Mouse (Mus musculus) CH12.LX (cell line): ENCODE measurements around the gene Tbata. TPM values are rescaled to one million over a fixed set of nuclear protein-coding genes. Genes with fewer than 3 reads are reported as not detected.

Experiments
- DNase-seq: peaks from one replicate; pipeline ENCODE4 v3.0.0-alpha.2; 2013; ENCODE audit errors: extremely low read depth
- H3K27ac ChIP-seq: 2 replicates; pipeline ENCODE4 v1.5.1; 2012; ENCODE audit warnings: low read depth, mild to moderate bottlenecking, control low read depth, moderate library complexity; ENCODE audit not compliant: insufficient read depth
- H3K27me3 ChIP-seq: replicated peaks from 2 replicates; pipeline ENCODE3; 2012; ENCODE audit warnings: inconsistent platforms
- H3K36me3 ChIP-seq, 2 experiments: replicated peaks in 1 of 2; 2 replicates each; pipeline versions ENCODE3 to v1.6.1; 2012; ENCODE audit warnings: inconsistent platforms in 1 of 2, low read length in 1 of 2, mild to moderate bottlenecking in 1 of 2, mixed read lengths in 1 of 2, moderate library complexity in 1 of 2; ENCODE audit not compliant: control insufficient read depth in 1 of 2, insufficient read depth in 1 of 2
- H3K4me1 ChIP-seq, 2 experiments: 2 replicates each; pipeline ENCODE4 v1.6.1; 2012; ENCODE audit warnings: inconsistent platforms in 1 of 2, moderate library complexity in 1 of 2; ENCODE audit not compliant: insufficient read depth in 2 of 2, control insufficient read depth in 1 of 2
- H3K4me2 ChIP-seq: 2 replicates; pipeline ENCODE4 v1.6.1; 2012; ENCODE audit warnings: low read depth, mild to moderate bottlenecking, control low read depth; ENCODE audit not compliant: poor library complexity, insufficient read depth, severe bottlenecking
- H3K4me3 ChIP-seq, 3 experiments: fragments of 150-350 bp in 1 of 3; sonication (generic) in 1 of 3; replicated peaks in 1 of 3; 2 replicates each; pipeline versions ENCODE3 to v1.5.1; 2011 to 2012; ENCODE audit warnings: low read depth in 2 of 3, low read length in 2 of 3, mild to moderate bottlenecking in 2 of 3, moderate library complexity in 2 of 3, control low read depth in 1 of 3, improper control_type of control experiment in 1 of 3, inconsistent platforms in 1 of 3, mixed read lengths in 1 of 3; ENCODE audit not compliant: poor library complexity in 1 of 3
- H3K79me2 ChIP-seq: replicated peaks from 2 replicates; pipeline ENCODE4 v1.6.1; 2012; ENCODE audit warnings: mild to moderate bottlenecking, moderate library complexity; ENCODE audit not compliant: control insufficient read depth, poor library complexity, insufficient read depth, severe bottlenecking; ENCODE audit errors: extremely low read depth
- H3K9ac ChIP-seq: 2 replicates; pipeline ENCODE4 v1.6.1; 2012; ENCODE audit warnings: low read depth, mild to moderate bottlenecking, control low read depth, moderate library complexity; ENCODE audit not compliant: insufficient read depth
- H3K9me3 ChIP-seq: replicated peaks from 2 replicates; pipeline ENCODE3; 2012; ENCODE audit warnings: low read length, inconsistent platforms, mixed read lengths
- ELF1 ChIP-seq: IDR thresholded peaks from 2 replicates; pipeline ENCODE4 v1.6.1; 2014; ENCODE audit warnings: low read depth, mild to moderate bottlenecking, inconsistent platforms, low read length, improper control_type of control experiment
- JUND ChIP-seq: conservative IDR thresholded peaks from 2 replicates; pipeline ENCODE4 v1.6.1; 2011; ENCODE audit warnings: low read depth, low read length, improper control_type of control experiment
- MAFK ChIP-seq: IDR thresholded peaks from 2 replicates; pipeline ENCODE4 v1.6.1; 2011; ENCODE audit warnings: low read length, improper control_type of control experiment; ENCODE audit not compliant: insufficient replicate concordance
- MAZ ChIP-seq: IDR thresholded peaks from 2 replicates; pipeline ENCODE4 v1.6.1; 2012; ENCODE audit warnings: low read depth, mild to moderate bottlenecking, inconsistent platforms, low read length, improper control_type of control experiment, moderate library complexity
- MYC ChIP-seq: IDR thresholded peaks from 2 replicates; pipeline ENCODE4 v1.6.1; 2011; ENCODE audit warnings: low read depth, mild to moderate bottlenecking, improper control_type of control experiment, low read length
- NELFE ChIP-seq: IDR thresholded peaks from 2 replicates; pipeline ENCODE4 v1.6.1; 2011; ENCODE audit warnings: low read depth, low read length, improper control_type of control experiment
- NRF1 ChIP-seq: IDR thresholded peaks from 2 replicates; pipeline ENCODE4 v1.6.1; 2014; ENCODE audit warnings: low read depth, mild to moderate bottlenecking, inconsistent platforms, low read length, improper control_type of control experiment, moderate library complexity
- POLR2A ChIP-seq: IDR thresholded peaks from 2 replicates; pipeline ENCODE4 v1.6.1; 2011; ENCODE audit warnings: low read depth, mild to moderate bottlenecking, improper control_type of control experiment, low read length
- POLR2AphosphoS2 ChIP-seq: IDR thresholded peaks from 2 replicates; pipeline ENCODE4 v1.6.1; 2011; ENCODE audit warnings: low read depth, low read length, improper control_type of control experiment
- RAD21 ChIP-seq: IDR thresholded peaks from 2 replicates; pipeline ENCODE4 v1.6.1; 2011; ENCODE audit warnings: low read depth, mild to moderate bottlenecking, low read length, improper control_type of control experiment, moderate library complexity
- SIN3A ChIP-seq: IDR thresholded peaks from 2 replicates; pipeline ENCODE4 v1.6.1; 2012; ENCODE audit warnings: low read length, improper control_type of control experiment, inconsistent platforms
- SMC3 ChIP-seq: IDR thresholded peaks from 2 replicates; pipeline ENCODE4 v1.6.1; 2011; ENCODE audit warnings: low read depth, low read length, improper control_type of control experiment
- ZKSCAN1 ChIP-seq: IDR thresholded peaks from 2 replicates; pipeline ENCODE4 v1.6.1; 2012; ENCODE audit warnings: low read depth, inconsistent platforms, low read length, improper control_type of control experiment, borderline replicate concordance
- ZNF384 ChIP-seq: IDR thresholded peaks from 2 replicates; pipeline ENCODE4 v1.6.1; 2012; ENCODE audit warnings: low read depth, low read length, improper control_type of control experiment, inconsistent platforms
- dilution Hi-C: fragments of 300-500 bp; cut with MboI; formaldehyde crosslinking; loops from 2 replicates; pipeline ENCODE4 v1.14.3; 2020; ENCODE audit warnings: low sequenced_read_pairs; ENCODE audit not compliant: extremely low pct_unique_long_range_greater_than_20kb, extremely low pct_ligation_motif_present
- in situ Hi-C: fragments of 300-500 bp; cut with MboI; formaldehyde crosslinking; loops from 3 replicates; pipeline ENCODE4 v1.14.3; 2019; ENCODE audit warnings: low sequenced_read_pairs, low pct_ligation_motif_present, low pct_unique_long_range_greater_than_20kb, mixed read lengths
- polyA plus RNA-seq: library from polyadenylated mRNA; unstranded; fragments of >175 nt; gene quantifications from 2 replicates; pipeline ENCODE4 v1.2.1, GENCODE M21; 2012; ENCODE audit warnings: low read depth; ENCODE audit not compliant: insufficient read length
- total RNA-seq, 2 experiments: library from RNA; depleted of rRNA; stranded (reverse); fragments of 300-350 nt in 1 of 2; fragments of >200 nt in 1 of 2; gene quantifications; 2 replicates each; pipeline ENCODE4 v1.2.3; 2012 to 2014

Gene Tbata
- total and polyA plus RNA-seq, 3 experiments, result 0.17 to 0.73 TPM; not detected in 1

- DNase-seq, result no peak
- Histone ChIP-seq H3K27me3 (no peaks in the 10 kb centered on the region), H3K4me3 (no peak overlapping the region), H3K27ac (no peak overlapping the region)
- in situ Hi-C loops, result no loop called here
- TF ChIP-seq RAD21 (no peak), NELFE (no peak), JUND (no peak), NRF1 (no peak), SMC3 (no peak), POLR2AphosphoS2 (no peak), ZNF384 (no peak), MYC (no peak), POLR2A (no peak), ZKSCAN1 (no peak), MAFK (no peak)
- TF ChIP-seq, all 38 proteins: peak for 0
- no peaks in the 10 kb centered on the region for H3K9me3 ChIP-seq
- H3K9ac ChIP-seq, result no peak overlapping the region
- H3K4me1 ChIP-seq, result peaks cover 3 to 26% of the 10 kb centered on the region in 2 experiments; a peak in 3 of 4 replicates
- dilution Hi-C loops, result no loop called here
- H3K79me2 ChIP-seq, result 0 out of 2 replicates have a peak, but pooled peaks cover 3% of the 10 kb centered on the region
- peaks cover 9 to 64% of the 10 kb centered on the region in 2 experiments for H3K36me3 ChIP-seq
- no peak overlapping the region for H3K4me2 ChIP-seq
Observed at GRCm38 (mm10) chr10:61124462-61124861, 47.3 kb upstream of the Tbata start.

GRCm38 (mm10) chr10:61128701-61129365 lies 42.9 kb upstream of the Tbata start:
- Histone ChIP-seq H3K4me2 (no peak overlapping the region), H3K27me3 (no peaks in the 10 kb centered on the region), H3K4me1 (peaks cover 0 to 4% of the 10 kb centered on the region in 2 experiments; a peak in 1 of 4 replicates), H3K9me3 (no peaks in the 10 kb centered on the region), H3K9ac (no peak overlapping the region), H3K4me3 (no peak overlapping the region), H3K79me2 (peaks cover 3% of the 10 kb centered on the region; the same call in 1 of the 2 replicates), H3K36me3 (peaks cover 0 to 52% of the 10 kb centered on the region in 2 experiments), H3K27ac (no peak overlapping the region)
- dilution Hi-C loops, result no loop called here
- in situ Hi-C loops, result no loop called here
- TF ChIP-seq MAZ, result no peak
- no peak for TF ChIP-seq SIN3A
- no peak for TF ChIP-seq ELF1
- TF ChIP-seq SMC3, result no peak
- no peak for DNase-seq
